Mouse (Mus musculus): ENCODE measurements around the gene Nmb. TPM values are rescaled to one million over a fixed set of nuclear protein-coding genes. Genes with fewer than 3 reads are reported as not detected.

The Nmb gene
- polyA plus RNA-seq, 1 experiment from 2014 or later = 4.9 TPM

DNA sequence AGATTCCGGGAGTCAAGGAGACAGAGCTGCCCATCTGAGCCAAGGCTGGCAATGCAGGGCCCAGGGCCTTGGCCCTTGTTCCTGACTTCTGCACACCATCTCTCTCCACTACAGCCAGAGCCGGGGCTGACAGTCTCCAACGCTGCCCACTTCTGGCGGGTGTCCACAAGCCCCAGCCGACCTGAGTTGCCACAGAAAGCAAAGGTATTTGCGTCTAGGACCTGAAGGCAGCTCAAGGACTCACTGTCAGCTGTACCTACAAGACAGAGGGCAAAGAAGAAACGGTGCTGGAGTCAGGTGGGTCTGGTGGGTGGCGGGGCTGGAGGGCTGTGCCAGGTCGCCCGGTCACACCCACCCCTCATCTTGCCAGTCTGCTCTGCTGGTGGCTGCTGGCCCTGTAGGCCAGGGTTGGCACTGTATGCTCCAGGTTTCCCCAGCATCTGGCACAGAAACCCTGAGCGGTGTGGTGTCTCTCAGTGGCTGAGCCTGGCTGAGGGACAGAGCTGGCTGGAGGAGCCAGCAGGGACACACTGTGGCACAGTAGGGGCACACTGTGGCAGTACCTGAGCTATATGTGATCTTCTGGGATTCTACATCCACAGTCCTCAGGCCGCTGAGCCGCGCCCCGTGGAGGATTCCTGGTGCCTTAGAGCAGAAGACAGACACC lies 11.7 kb downstream of the Nmb start:
- Histone ChIP-seq H3K4me3 (ENCODE audit: low read depth, low read length) (no peak overlapping the region), H3K27ac (ENCODE audit: low read length) (no peak overlapping the region), H3K4me2 (replicated peaks; ENCODE audit: low read depth, low read length) (no peak overlapping the region), H3K9ac (replicated peaks; ENCODE audit: low read depth, low read length) (no peak overlapping the region), H3K9me3 (ENCODE audit: control insufficient read depth, low read depth, low read length) (no peaks in the 10 kb centered on the region), H3K4me1 (ENCODE audit: control insufficient read depth, insufficient read depth, low read length) (0 out of 2 replicates have a peak, but pooled peaks cover 10% of the 10 kb centered on the region), H3K36me3 (ENCODE audit: control insufficient read depth, insufficient read depth, low read length) (peaks cover 45% of the 10 kb centered on the region), H3K27me3 (ENCODE audit: control insufficient read depth, insufficient read depth, low read length) (no peaks in the 10 kb centered on the region)
- WGBS = 90% methylated on average over 15 of the region's 15 CpGs
- ATAC-seq (ENCODE audit: insufficient number of reproducible peaks, insufficient read depth, low FRiP score, low read depth) = no peak

DNA sequence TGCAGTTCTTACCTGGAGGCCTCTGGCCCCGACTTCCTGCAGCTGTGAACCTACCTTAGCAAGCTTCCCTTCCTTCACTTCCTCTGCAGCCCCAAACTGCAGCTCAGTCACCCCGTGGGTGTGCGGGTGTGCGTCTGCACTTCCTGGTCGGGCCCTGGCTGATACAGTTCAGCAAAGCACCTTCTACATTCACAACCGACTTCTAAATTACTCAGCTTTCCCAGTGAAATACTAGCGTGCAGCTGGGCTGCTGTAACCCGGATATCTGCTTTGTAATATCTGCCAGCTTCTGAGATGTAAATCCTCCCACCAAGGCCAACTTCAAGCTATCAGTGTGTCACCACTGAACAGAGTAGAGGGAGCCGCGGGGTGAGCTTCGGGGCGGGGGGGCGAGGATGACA lies 15.0 kb downstream of the Nmb start:
- H3K9me3 ChIP-seq (ENCODE audit: control insufficient read depth, low read depth, low read length) = no peaks in the 10 kb centered on the region
- H3K36me3 ChIP-seq (ENCODE audit: control insufficient read depth, insufficient read depth, low read length) = peaks cover 36% of the 10 kb centered on the region
- H3K4me1 ChIP-seq (ENCODE audit: control insufficient read depth, insufficient read depth, low read length) = 0 out of 2 replicates have a peak, but pooled peaks cover 10% of the 10 kb centered on the region
- WGBS = 77% methylated on average over 13 of the region's 13 CpGs
- H3K27ac ChIP-seq (ENCODE audit: low read length) = peak overlapping the region; percentile 63
- no peak overlapping the region for H3K4me2 ChIP-seq (replicated peaks; ENCODE audit: low read depth, low read length)
- H3K4me3 ChIP-seq (ENCODE audit: low read depth, low read length) = no peak overlapping the region
- ATAC-seq (ENCODE audit: insufficient number of reproducible peaks, insufficient read depth, low FRiP score, low read depth) = no peak
- no peak overlapping the region for H3K9ac ChIP-seq (replicated peaks; ENCODE audit: low read depth, low read length)
- H3K27me3 ChIP-seq (ENCODE audit: control insufficient read depth, insufficient read depth, low read length) = no peaks in the 10 kb centered on the region

DNA sequence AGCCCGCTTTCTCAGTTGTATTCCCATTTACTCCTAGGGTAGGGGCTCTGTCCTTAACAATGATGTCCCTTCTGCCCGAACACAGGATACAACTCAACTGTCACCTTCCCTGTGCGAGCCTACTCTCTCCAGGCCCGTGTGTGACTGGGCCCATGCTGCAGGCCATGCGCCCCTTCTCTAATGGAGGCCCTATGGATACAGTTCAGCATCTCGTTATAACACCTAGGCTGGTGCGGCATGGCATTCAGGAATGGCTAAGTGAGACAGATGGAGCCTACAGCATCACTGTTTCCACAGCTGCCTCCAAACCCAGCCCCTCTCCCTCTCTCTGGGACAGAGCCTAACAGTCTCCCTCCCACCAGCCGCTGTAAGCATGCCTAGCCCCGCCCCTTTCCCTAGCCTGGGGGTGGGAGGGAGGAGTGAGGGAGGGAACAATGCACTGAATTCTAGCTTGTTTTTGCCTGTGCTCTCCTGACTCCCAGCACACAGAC lies 15.8 kb downstream of the Nmb start:
- Histone ChIP-seq H3K4me1 (ENCODE audit: control insufficient read depth, insufficient read depth, low read length) (0 out of 2 replicates have a peak, but pooled peaks cover 10% of the 10 kb centered on the region), H3K9ac (replicated peaks; ENCODE audit: low read depth, low read length) (no peak overlapping the region), H3K9me3 (ENCODE audit: control insufficient read depth, low read depth, low read length) (no peaks in the 10 kb centered on the region), H3K4me2 (replicated peaks; ENCODE audit: low read depth, low read length) (no peak overlapping the region), H3K4me3 (ENCODE audit: low read depth, low read length) (no peak overlapping the region), H3K27me3 (ENCODE audit: control insufficient read depth, insufficient read depth, low read length) (no peaks in the 10 kb centered on the region), H3K36me3 (ENCODE audit: control insufficient read depth, insufficient read depth, low read length) (peaks cover 36% of the 10 kb centered on the region), H3K27ac (ENCODE audit: low read length) (peak overlapping the region; percentile 63)
- peak; percentile 80 for ATAC-seq (ENCODE audit: insufficient number of reproducible peaks, insufficient read depth, low FRiP score, low read depth)
- WGBS = 41% methylated on average over 9 of the region's 9 CpGs

DNA sequence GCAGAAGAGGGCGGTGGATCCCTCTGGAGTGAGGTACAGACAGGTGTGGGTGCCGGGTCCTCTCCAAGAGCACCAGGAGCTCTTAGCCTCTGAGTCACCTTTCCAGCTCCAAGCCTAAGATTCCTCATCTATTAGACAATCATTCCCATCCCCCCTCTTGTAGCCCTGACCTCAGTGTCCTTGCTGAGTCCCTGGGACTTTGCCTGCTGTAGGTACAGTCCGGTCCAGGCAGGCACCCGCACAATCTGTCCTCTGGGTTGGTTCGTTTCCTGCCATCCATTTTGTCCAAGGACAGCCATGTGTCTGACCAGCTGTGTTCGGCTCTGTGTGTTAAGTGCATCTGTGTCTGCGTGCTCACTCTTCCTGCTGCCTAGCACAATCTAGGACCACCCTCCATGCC lies 16.3 kb downstream of the Nmb start:
- Histone ChIP-seq H3K9me3 (ENCODE audit: control insufficient read depth, low read depth, low read length) (no peaks in the 10 kb centered on the region), H3K9ac (replicated peaks; ENCODE audit: low read depth, low read length) (no peak overlapping the region), H3K27me3 (ENCODE audit: control insufficient read depth, insufficient read depth, low read length) (no peaks in the 10 kb centered on the region), H3K4me1 (ENCODE audit: control insufficient read depth, insufficient read depth, low read length) (0 out of 2 replicates have a peak, but pooled peaks cover 10% of the 10 kb centered on the region), H3K27ac (ENCODE audit: low read length) (peak overlapping the region; percentile 63; the same call in 1 of the 2 replicates), H3K4me3 (ENCODE audit: low read depth, low read length) (no peak overlapping the region), H3K4me2 (replicated peaks; ENCODE audit: low read depth, low read length) (no peak overlapping the region), H3K36me3 (ENCODE audit: control insufficient read depth, insufficient read depth, low read length) (peaks cover 31% of the 10 kb centered on the region)
- peak; percentile 28; the same call in 1 of the 2 replicates for ATAC-seq (ENCODE audit: insufficient number of reproducible peaks, insufficient read depth, low FRiP score, low read depth)
- 67% methylated on average over 7 of the region's 7 CpGs for WGBS

DNA sequence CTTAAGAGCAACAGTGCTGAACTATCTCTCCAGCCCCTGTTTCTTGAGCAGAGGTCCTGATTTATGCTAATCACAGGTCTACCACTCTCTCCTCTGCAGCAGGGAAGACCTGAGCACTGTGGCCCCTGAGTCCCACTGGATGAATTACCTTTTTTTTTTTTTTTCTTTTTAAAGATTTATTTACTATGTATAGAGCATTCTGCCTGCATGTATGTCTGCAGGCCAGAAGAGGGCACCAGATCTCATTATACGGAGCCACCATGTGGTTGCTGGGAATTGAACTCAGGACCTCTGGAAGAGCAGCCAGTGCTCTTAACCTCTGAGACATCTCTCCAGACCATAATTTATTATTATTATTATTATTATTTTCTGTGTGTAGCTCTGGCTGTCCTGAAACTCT lies 19.2 kb downstream of the Nmb start:
- Histone ChIP-seq H3K9me3 (ENCODE audit: control insufficient read depth, low read depth, low read length) (no peaks in the 10 kb centered on the region), H3K27me3 (ENCODE audit: control insufficient read depth, insufficient read depth, low read length) (no peaks in the 10 kb centered on the region), H3K36me3 (ENCODE audit: control insufficient read depth, insufficient read depth, low read length) (peaks cover 4% of the 10 kb centered on the region; the same call in 1 of the 2 replicates), H3K4me1 (ENCODE audit: control insufficient read depth, insufficient read depth, low read length) (0 out of 2 replicates have a peak, but pooled peaks cover 13% of the 10 kb centered on the region), H3K9ac (replicated peaks; ENCODE audit: low read depth, low read length) (no peak overlapping the region), H3K4me3 (ENCODE audit: low read depth, low read length) (no peak overlapping the region), H3K27ac (ENCODE audit: low read length) (no peak overlapping the region), H3K4me2 (replicated peaks; ENCODE audit: low read depth, low read length) (no peak overlapping the region)
- 31% methylated on average over 1 of the region's 1 CpGs for WGBS
- ATAC-seq (ENCODE audit: insufficient number of reproducible peaks, insufficient read depth, low FRiP score, low read depth) = no peak

DNA sequence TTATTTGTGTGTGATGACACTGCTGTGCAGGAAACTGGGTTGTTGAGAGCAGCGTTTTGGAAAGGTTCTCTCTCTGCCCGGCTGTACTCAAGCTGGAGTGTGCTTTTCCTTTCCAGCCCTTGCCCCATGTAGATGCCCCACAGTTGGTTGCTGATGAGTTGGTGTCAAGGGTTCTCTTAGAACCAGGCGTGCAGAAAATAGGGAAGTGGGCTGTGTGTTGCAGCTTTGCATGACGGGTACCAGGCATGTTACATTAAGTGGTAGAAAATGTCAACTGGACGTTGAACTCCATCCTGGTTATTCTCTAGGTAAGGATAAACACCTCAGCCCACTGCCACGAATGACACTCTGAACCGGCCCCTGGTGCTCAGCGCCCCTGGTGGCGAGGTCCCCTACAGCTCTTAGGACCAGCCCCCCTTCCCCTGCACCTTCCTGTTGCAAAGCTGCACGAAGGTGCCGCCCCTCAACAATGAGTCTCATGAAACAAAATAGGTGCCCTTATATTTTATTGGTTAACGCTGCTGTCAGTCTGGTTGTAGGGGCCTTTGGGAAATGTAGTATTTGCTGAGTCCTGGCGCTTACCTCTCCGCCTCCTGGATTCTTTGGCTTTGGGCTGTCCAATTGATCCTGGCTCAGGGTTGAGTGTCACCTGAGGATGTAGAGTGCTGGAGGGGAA lies 21.9 kb downstream of the Nmb start:
- Histone ChIP-seq H3K4me3 (ENCODE audit: low read depth, low read length) (peak overlapping the region; percentile 8; the same call in 1 of the 2 replicates), H3K9me3 (ENCODE audit: control insufficient read depth, low read depth, low read length) (no peaks in the 10 kb centered on the region), H3K4me1 (ENCODE audit: control insufficient read depth, insufficient read depth, low read length) (0 out of 2 replicates have a peak, but pooled peaks cover 4% of the 10 kb centered on the region), H3K36me3 (ENCODE audit: control insufficient read depth, insufficient read depth, low read length) (no peaks in the 10 kb centered on the region), H3K9ac (replicated peaks; ENCODE audit: low read depth, low read length) (no peak overlapping the region; the same call in 1 of the 2 replicates), H3K27ac (ENCODE audit: low read length) (no peak overlapping the region), H3K27me3 (ENCODE audit: control insufficient read depth, insufficient read depth, low read length) (no peaks in the 10 kb centered on the region), H3K4me2 (replicated peaks; ENCODE audit: low read depth, low read length) (peak overlapping the region; percentile 37)
- WGBS = 15% methylated on average over 14 of the region's 14 CpGs
- peak; percentile 91 for ATAC-seq (ENCODE audit: insufficient number of reproducible peaks, insufficient read depth, low FRiP score, low read depth)

DNA sequence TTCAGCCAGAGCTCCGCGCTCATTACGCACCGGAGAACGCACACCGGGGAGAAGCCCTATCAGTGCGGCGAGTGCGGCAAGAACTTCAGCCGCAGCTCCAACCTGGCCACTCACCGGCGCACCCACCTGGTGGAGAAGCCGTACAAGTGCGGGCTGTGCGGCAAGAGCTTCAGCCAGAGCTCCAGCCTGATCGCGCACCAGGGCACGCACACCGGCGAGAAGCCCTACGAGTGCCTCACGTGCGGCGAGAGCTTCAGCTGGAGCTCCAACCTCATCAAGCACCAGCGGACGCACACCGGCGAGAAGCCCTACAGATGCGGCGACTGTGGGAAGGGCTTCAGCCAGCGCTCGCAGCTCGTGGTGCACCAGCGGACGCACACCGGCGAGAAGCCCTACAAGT lies 29.1 kb downstream of the Nmb start:
- Histone ChIP-seq H3K9me3 (ENCODE audit: control insufficient read depth, low read depth, low read length) (no peaks in the 10 kb centered on the region), H3K4me1 (ENCODE audit: control insufficient read depth, insufficient read depth, low read length) (no peaks in the 10 kb centered on the region), H3K36me3 (ENCODE audit: control insufficient read depth, insufficient read depth, low read length) (peaks cover 30% of the 10 kb centered on the region), H3K4me3 (ENCODE audit: low read depth, low read length) (no peak overlapping the region), H3K27ac (ENCODE audit: low read length) (no peak overlapping the region), H3K27me3 (ENCODE audit: control insufficient read depth, insufficient read depth, low read length) (no peaks in the 10 kb centered on the region), H3K9ac (replicated peaks; ENCODE audit: low read depth, low read length) (no peak overlapping the region), H3K4me2 (replicated peaks; ENCODE audit: low read depth, low read length) (no peak overlapping the region)
- WGBS = 54% methylated on average over 37 of the region's 37 CpGs
- ATAC-seq (ENCODE audit: insufficient number of reproducible peaks, insufficient read depth, low FRiP score, low read depth) = no peak

DNA sequence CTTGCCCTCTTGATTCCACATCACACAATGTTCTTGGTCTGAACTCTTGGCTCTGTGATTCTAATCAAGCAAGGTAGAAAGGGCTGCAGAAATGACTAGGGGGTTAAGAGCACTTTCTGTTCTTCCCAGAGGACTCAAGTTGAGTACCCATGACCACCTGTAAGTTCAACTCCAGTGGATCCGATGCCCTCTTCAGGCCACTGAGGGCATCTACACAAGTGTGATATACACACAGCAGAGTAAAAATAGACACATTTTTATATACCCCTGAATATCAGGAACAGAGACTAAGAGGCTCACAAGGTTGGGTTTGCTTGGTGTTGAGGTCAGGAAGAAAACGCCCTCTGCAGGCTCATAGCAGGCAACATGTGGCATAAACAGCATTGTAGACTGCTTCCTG lies 31.2 kb downstream of the Nmb start:
- H3K9ac ChIP-seq (replicated peaks; ENCODE audit: low read depth, low read length) = no peak overlapping the region
- 98% methylated on average over 2 of the region's 2 CpGs for whole genome bisulfite sequencing
- no peak overlapping the region for H3K27ac ChIP-seq (ENCODE audit: low read length)
- no peaks in the 10 kb centered on the region for H3K9me3 ChIP-seq (ENCODE audit: control insufficient read depth, low read depth, low read length)
- H3K4me3 ChIP-seq (ENCODE audit: low read depth, low read length) = no peak overlapping the region
- H3K27me3 ChIP-seq (ENCODE audit: control insufficient read depth, insufficient read depth, low read length) = no peaks in the 10 kb centered on the region
- H3K4me1 ChIP-seq (ENCODE audit: control insufficient read depth, insufficient read depth, low read length) = no peaks in the 10 kb centered on the region
- H3K4me2 ChIP-seq (replicated peaks; ENCODE audit: low read depth, low read length) = no peak overlapping the region
- no peak for ATAC-seq (ENCODE audit: insufficient number of reproducible peaks, insufficient read depth, low FRiP score, low read depth)
- peaks cover 32% of the 10 kb centered on the region for H3K36me3 ChIP-seq (ENCODE audit: control insufficient read depth, insufficient read depth, low read length)

Measured in stomach, embryonic 14.5 days (tissue).